Mouse (Mus musculus): ENCODE results near the gene Abt1. TPM values are rescaled to one million over a fixed set of nuclear protein-coding genes. Genes with fewer than 3 reads are reported as not detected.

Gene Abt1
- total RNA-seq (2021) = 1 to 10 TPM; 6.3 to 6.5 TPM

- intact Hi-C loops (cut with DNase I) = no loop called here
- peak; percentile 96 for DNase-seq (ENCODE audit: extremely low spot score in 1 of 2, low spot score in 2 of 2)
These were observed at the start of gene Abt1 for GRCm38 (mm10) chr13:23423286-23424051. Abt1 (minus strand) TSS chr13:23423866.

GRCm38 (mm10) chr13:23466911-23467310 is 43.2 kb upstream of the Abt1 start:
- intact Hi-C loops (cut with DNase I) = loop anchor here (5.0 kb wide), 1 partner anchor 35 kb away; no protein-coding TSS in a partner anchor
- peak; percentile 35 to 64 for DNase-seq (ENCODE audit: extremely low spot score in 1 of 2, low spot score in 2 of 2)

DNA sequence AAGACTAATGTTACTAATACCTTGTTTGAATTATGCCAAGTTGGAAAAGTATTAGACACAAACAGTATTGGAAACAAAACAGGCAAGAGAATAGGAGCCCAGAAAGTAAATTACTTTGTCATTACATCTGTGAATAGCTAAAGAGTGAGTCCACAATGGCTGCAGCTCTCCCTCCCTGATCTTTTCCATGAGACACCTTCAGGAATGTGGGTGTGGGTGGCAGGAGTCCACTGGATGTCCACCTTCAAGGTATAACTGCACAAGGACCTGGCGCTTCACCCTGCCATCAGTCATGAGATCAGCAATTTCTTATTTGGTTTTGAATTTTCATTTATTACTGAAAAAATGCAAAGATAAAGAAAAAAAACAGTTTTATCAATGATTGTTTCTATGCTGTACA is 42.6 kb upstream of the Abt1 start:
- no peak for DNase-seq (ENCODE audit: extremely low spot score in 1 of 2, low spot score in 2 of 2)
- intact Hi-C loops (cut with DNase I) = loop anchor here (5.0 kb wide), 1 partner anchor 36 kb away; no protein-coding TSS in a partner anchor

DNA sequence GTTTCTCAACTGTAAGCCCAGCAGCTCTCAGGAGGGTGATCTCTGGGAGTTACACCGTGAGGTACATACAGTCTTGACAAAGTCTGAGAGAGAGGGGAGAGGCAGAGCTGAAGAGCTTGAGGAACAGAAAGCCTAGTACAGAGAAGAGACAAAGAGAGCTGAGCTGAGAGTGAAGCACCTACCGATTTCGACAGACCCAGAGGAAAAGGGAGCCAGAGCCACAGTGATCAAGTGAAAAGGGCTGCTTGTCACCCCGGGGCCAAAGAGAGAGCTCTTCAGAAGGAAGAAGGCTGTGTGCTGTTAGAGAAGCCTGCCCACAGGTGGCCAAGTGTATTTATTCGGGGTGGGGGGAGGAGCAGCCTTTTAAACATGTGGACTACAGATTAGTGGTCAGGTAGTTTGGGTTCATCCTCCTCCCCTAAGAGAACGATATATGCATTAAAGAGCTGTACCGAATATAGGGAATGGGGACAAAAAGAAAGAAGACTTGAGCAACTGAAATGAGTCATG is 42.0 kb upstream of the Abt1 start, which contains the start of gene Btn1a1:
Gene Btn1a1 (minus strand): TSS at position 302 of the 510 bp plus-strand sequence.
- intact Hi-C loops (cut with DNase I) = loop anchor here (5.0 kb wide), 1 partner anchor 37 kb away; no protein-coding TSS in a partner anchor
- no peak for DNase-seq (ENCODE audit: extremely low spot score in 1 of 2, low spot score in 2 of 2)

- intact Hi-C loops (cut with DNase I) = loop anchor here (5.0 kb wide), 1 partner anchor 37 kb away; no protein-coding TSS in a partner anchor
- no peak for DNase-seq (ENCODE audit: extremely low spot score in 1 of 2, low spot score in 2 of 2)
These were observed 41.2 kb upstream of the Abt1 start for GRCm38 (mm10) chr13:23464841-23465366.

GRCm38 (mm10) chr13:23464224-23464637 is 40.6 kb upstream of the Abt1 start:
- DNase-seq (ENCODE audit: extremely low spot score in 1 of 2, low spot score in 2 of 2) = peak in 1 of 2 experiments; percentile 36
- intact Hi-C loops (cut with DNase I) = no loop called here

GRCm38 (mm10) chr13:23463381-23464223 is 39.9 kb upstream of the Abt1 start:
- intact Hi-C loops (cut with DNase I) = no loop called here
- DNase-seq (ENCODE audit: extremely low spot score in 1 of 2, low spot score in 2 of 2) = peak; percentile 66 to 85

DNA sequence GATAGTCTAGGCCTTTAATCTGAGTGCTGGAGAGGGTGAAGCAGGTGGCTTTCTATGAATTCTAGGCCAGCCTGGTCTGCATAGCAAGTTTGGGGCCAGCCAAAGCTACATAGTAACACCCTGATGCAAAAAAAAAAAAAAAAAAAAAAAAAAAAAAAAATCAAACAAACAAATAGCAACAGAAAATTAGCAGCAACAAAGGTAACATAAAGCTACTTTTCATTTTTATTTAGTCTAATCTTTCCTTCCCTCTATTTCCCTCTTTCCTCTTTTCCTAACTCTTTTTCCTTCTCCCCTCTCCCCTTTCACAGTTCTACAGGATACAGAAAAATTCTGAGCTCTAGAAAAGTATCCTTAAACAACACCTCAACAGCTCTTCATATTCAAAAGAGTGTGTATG is 39.0 kb upstream of the Abt1 start:
- intact Hi-C loops (cut with DNase I) = no loop called here
- DNase-seq (ENCODE audit: extremely low spot score in 1 of 2, low spot score in 2 of 2) = no peak

DNA sequence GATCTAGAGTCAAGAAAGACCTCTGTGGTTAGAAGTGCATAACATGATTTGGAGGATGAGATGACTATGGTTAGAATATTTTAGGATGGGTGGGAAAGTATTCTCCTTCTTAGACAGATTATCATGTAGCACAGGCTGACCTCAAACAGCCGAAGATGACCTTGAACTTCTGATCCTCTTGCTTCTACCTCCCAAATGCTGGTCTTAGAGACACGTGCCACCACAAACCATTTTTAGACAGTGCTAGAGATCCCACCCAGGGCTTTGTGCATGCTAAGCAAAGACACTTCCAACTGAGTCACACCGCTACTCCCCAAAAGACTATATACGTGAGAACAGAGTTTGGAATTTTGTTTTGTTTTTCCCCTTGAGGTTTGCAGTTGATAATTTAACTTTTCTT is 38.4 kb upstream of the Abt1 start:
- intact Hi-C loops (cut with DNase I) = no loop called here
- no peak for DNase-seq (ENCODE audit: extremely low spot score in 1 of 2, low spot score in 2 of 2)

GRCm38 (mm10) chr13:23459264-23459846 is 35.7 kb upstream of the Abt1 start:
- no peak for DNase-seq (ENCODE audit: extremely low spot score in 1 of 2, low spot score in 2 of 2)
- intact Hi-C loops (cut with DNase I) = no loop called here

- intact Hi-C loops (cut with DNase I) = no loop called here
- DNase-seq (ENCODE audit: extremely low spot score in 1 of 2, low spot score in 2 of 2) = no peak
These were observed 30.3 kb upstream of the Abt1 start for GRCm38 (mm10) chr13:23453926-23454325.

DNA sequence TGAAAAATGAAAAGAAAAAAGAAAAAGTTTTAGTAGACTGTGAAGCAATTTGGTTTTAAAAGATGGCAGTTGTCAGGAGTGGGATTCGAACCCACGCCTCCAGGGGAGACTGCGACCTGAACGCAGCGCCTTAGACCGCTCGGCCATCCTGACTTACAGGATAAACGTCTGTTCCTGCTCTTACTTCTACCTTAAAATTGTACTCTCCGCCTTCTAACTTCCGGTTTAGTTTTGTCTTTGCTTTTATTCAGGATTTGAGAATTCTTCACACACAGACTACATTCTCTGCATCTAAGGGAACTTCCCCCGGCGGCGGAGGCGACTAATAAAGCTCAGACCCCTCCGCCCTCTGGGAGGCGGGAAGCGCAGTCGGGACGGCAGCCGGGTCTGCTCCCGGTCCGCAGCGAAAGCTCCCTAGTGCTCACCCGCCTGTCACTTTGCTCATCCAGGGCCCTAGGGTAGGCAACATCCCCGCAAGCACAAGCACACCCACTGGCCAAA is 29.7 kb upstream of the Abt1 start:
- intact Hi-C loops (cut with DNase I) = no loop called here
- DNase-seq (ENCODE audit: extremely low spot score in 1 of 2, low spot score in 2 of 2) = peak in 1 of 2 experiments; percentile 74

DNA sequence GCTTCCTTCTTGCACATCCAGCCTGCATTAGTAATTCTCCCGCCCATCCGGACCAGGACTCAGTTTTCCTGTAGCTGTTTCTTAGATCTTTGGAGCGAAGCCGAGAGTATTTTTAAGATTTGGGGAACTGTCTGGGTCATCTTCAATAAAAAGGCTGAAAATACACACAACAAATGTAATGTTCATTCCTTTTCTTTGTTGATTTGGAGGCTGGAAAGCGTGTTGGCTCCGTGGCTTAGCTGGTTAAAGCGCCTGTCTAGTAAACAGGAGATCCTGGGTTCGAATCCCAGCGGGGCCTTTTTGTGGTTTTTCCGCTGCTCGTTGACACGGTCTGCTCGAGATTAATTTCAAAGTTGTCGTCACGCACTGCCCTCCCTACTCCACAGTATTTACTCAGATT is 26.7 kb upstream of the Abt1 start:
- peak; percentile 79 to 85 for DNase-seq (ENCODE audit: extremely low spot score in 1 of 2, low spot score in 2 of 2)
- intact Hi-C loops (cut with DNase I) = no loop called here

GRCm38 (mm10) chr13:23449235-23450095 is 25.8 kb upstream of the Abt1 start:
- peak in 1 of 2 experiments; percentile 73 for DNase-seq (ENCODE audit: extremely low spot score in 1 of 2, low spot score in 2 of 2)
- intact Hi-C loops (cut with DNase I) = no loop called here

DNA sequence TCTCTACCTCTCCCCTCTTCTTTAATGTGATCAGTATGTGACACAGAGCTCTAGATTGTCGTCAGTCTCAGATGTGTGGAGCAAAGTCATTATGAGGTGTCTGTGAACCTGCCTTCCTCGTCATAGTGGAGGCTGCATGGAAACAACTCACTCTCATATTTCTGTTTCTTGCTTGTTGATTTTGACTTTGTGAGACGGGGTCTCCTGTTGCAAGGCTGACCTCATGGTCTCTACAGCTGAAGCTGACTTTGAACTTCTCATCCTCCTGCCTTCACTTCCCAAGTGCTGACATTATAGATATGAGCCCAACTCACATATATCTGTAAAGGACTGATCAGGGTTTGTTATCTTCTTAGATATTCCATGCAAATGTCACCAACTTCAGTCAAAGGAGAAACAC is 25.1 kb upstream of the Abt1 start:
- no peak for DNase-seq (ENCODE audit: extremely low spot score in 1 of 2, low spot score in 2 of 2)
- intact Hi-C loops (cut with DNase I) = no loop called here

GRCm38 (mm10) chr13:23446498-23446952 is 22.9 kb upstream of the Abt1 start:
- intact Hi-C loops (cut with DNase I) = no loop called here
- peak; percentile 81 to 86 for DNase-seq (ENCODE audit: extremely low spot score in 1 of 2, low spot score in 2 of 2)

DNA sequence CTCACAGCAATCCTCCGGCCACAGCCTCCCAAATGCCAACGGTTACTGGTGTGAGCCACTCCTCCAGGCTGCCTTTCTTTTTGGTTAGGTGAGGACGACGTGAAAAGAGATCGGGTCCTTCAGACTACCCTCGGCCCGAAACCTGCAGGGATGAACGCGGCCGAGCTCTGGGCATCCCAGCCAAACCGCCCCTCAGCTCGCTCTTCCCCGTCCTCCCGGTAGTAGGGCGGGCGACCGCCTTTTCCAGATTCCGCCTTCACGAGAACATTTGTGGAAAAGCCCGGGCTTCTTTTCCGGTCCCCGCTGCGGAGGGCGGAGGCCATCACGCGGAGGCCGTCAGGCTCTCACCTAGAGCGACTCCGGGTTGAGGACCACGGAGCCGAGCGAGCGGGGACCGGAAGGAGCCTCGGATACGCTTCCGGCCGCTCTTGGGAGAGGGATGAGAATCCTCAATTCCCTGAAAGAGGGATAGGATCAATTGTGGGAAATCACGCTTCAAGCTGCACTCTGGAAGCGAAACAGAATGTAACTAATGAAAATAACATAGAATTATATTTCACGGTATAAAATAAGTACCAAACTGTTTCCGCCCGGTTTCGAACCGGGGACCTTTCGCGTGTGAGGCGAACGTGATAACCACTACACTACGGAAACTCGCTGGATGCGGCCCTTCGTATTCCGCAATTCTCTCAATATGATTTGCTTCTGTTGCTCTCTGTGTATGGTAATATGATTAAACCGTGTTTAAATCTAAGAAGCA is 22.1 kb upstream of the Abt1 start:
- intact Hi-C loops (cut with DNase I) = no loop called here
- peak; percentile 92 to 93 for DNase-seq (ENCODE audit: extremely low spot score in 1 of 2, low spot score in 2 of 2)
